Mouse (Mus musculus) liver, embryonic 14.5 days (tissue): ENCODE results near the gene Srpk1. TPM values are rescaled to one million over a fixed set of nuclear protein-coding genes. Genes with fewer than 3 reads are reported as not detected.

Source experiments
- ATAC-seq: fragments of 200-750 bp; cut with Nextera tagmentation; 2 replicates; pipeline ENCODE4 v1.8.0; 2017; ENCODE audit warnings: moderate number of reproducible peaks, mild to moderate bottlenecking, moderate library complexity; ENCODE audit not compliant: insufficient read depth
- DNase-seq, 3 experiments: peaks; one replicate each; pipeline ENCODE4 v3.0.0-alpha.2; 2012 to 2013; ENCODE audit warnings: low read depth in 3 of 3, low spot score in 3 of 3
- H3K27ac ChIP-seq: fragments of 300-500 bp; sonication (generic); 2 replicates; pipeline ENCODE4 v1.5.1; 2014; ENCODE audit warnings: moderate library complexity, mild to moderate bottlenecking, control low read depth, inconsistent platforms
- H3K27me3 ChIP-seq: fragments of 300-500 bp; sonication (generic); 2 replicates; pipeline ENCODE4 v1.6.1; 2014; ENCODE audit warnings: mild to moderate bottlenecking, low read length, moderate library complexity; ENCODE audit not compliant: control insufficient read depth, insufficient read depth
- H3K36me3 ChIP-seq: fragments of 300-500 bp; sonication (generic); replicated peaks from 2 replicates; pipeline ENCODE4 v1.6.1; 2014; ENCODE audit warnings: low read depth; ENCODE audit not compliant: control insufficient read depth, insufficient read depth
- H3K4me1 ChIP-seq, 2 experiments: fragments of 200-500 bp in 1 of 2; fragments of 300-500 bp in 1 of 2; sonication (generic) in 1 of 2; replicated peaks; 2 replicates each; pipeline ENCODE4 v1.6.1; 2012 to 2014; ENCODE audit warnings: antibody characterized with exemption in 1 of 2, inconsistent platforms in 1 of 2, low read length in 1 of 2; ENCODE audit not compliant: control insufficient read depth in 2 of 2, insufficient read depth in 2 of 2
- H3K4me2 ChIP-seq: fragments of 300-500 bp; sonication (generic); 2 replicates; pipeline ENCODE4 v1.6.1; 2014; ENCODE audit warnings: low read depth, mild to moderate bottlenecking, control low read depth, moderate library complexity
- H3K4me3 ChIP-seq, 2 experiments: fragments of 200-500 bp in 1 of 2; fragments of 300-500 bp in 1 of 2; sonication (generic) in 1 of 2; 2 replicates each; pipeline ENCODE4 v1.5.1; 2012 to 2014; ENCODE audit warnings: low read depth in 2 of 2, low read length in 2 of 2, mild to moderate bottlenecking in 2 of 2, control low read depth in 1 of 2, inconsistent platforms in 1 of 2, moderate library complexity in 1 of 2; ENCODE audit not compliant: insufficient read depth in 1 of 2
- H3K9ac ChIP-seq: fragments of 300-500 bp; sonication (generic); replicated peaks from 2 replicates; pipeline ENCODE4 v1.6.1; 2014; ENCODE audit warnings: mild to moderate bottlenecking, control low read depth, moderate library complexity
- H3K9me3 ChIP-seq: fragments of 300-500 bp; sonication (generic); 2 replicates; pipeline ENCODE4 v1.6.1; 2016; ENCODE audit warnings: low read length, mixed read lengths; ENCODE audit not compliant: control insufficient read depth
- CTCF ChIP-seq: IDR thresholded peaks from 2 replicates; pipeline ENCODE4 v1.5.1; 2016; ENCODE audit warnings: antibody characterized with exemption, low read depth, control low read depth
- EP300 ChIP-seq: IDR thresholded peaks from 2 replicates; pipeline ENCODE4 v1.6.1; 2016; ENCODE audit warnings: antibody characterized with exemption, low read depth
- WGBS: fragments of 180-500 bp; shearing (Covaris S2); extraction: QIAGEN DNeasy Blood & Tissue Kit; methylation state at CpG from one replicate; pipeline ENCODE4 v1.1.7; 2014; ENCODE audit not compliant: insufficient replicate concordance; 5-methylcytosine and 5-hydroxymethylcytosine counted together
- polyA plus RNA-seq, 2 experiments: library from polyadenylated mRNA; depleted of rRNA in 1 of 2; stranded (reverse) in 1 of 2; unstranded in 1 of 2; fragments of >200 nt; fragmentation: Nextera tagmentation in 1 of 2; extraction: Ambion mirVana in 1 of 2; gene quantifications; 2 replicates each; pipeline versions ENCODE4 v1.2.1 to v1.2.3; 2012 to 2014

The Srpk1 gene
- polyA plus RNA-seq (2012; rRNA removed): 11.5 and 12.9 TPM in 2 replicates
- polyA plus RNA-seq (2014; fragmentation: Nextera tagmentation; extraction: Ambion mirVana): 40.8 and 41.8 TPM in 2 replicates

DNA sequence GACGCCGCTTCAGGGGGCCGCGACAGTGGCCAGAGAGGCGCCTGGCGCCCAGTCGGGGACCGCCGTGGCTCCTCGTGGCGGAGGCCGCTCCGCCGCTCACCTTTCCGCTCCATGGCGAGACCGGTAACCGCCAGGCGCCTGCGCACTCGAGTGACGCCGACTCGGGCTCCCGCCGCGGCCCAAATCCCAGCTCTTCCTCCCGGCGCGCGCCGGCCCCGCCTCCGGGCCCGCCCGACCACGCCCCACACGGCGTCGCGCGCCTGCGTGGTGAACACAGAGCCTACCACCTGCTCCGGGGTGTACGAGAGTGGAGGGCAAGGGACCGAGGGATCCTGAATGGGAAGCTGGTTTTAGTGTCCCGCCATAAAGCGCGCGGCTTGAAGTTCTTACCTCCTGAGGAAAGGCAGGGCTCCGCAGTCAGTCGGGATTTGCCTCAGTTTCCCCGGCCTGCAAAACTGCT is at the start of gene Srpk1:
Srpk1 (minus strand) TSS at position 410 of the 460 bp plus-strand sequence.
- TF ChIP-seq EP300: no peak
- no peak for TF ChIP-seq CTCF
- whole genome bisulfite sequencing: under 1% methylated on average over 50 of the region's 53 CpGs
- H3K4me2 ChIP-seq: peak within 1 kb of the TSS; percentile 92

GRCm38 (mm10) chr17:28659564-28659963 is 37.1 kb upstream of the Srpk1 start:
- H3K9me3 ChIP-seq: no peaks in the 10 kb centered on the region
- H3K4me3 ChIP-seq: no peak overlapping the region
- H3K27me3 ChIP-seq: no peaks in the 10 kb centered on the region
- no peak overlapping the region for H3K27ac ChIP-seq
- no peak overlapping the region for H3K4me2 ChIP-seq
- no peaks in the 10 kb centered on the region for H3K36me3 ChIP-seq
- H3K9ac ChIP-seq: no peak overlapping the region
- WGBS: 51% methylated on average over 6 of the region's 6 CpGs
- TF ChIP-seq EP300 (no peak), CTCF (no peak)
- ATAC-seq: no peak
- 0 out of 4 replicates have a peak, but pooled peaks cover 0 to 2% of the 10 kb centered on the region in 2 experiments for H3K4me1 ChIP-seq
- no peak for DNase-seq

More for the DNA sequence above, at the start of gene Srpk1:
- H3K4me3 ChIP-seq: peak within 1 kb of the TSS; percentile 91 to 98
- H3K27me3 ChIP-seq: no peaks in the 10 kb centered on the region
- DNase-seq: peak; percentile 77 to 80 (median 77)
- H3K27ac ChIP-seq: peak within 1 kb of the TSS; percentile 52
- H3K9ac ChIP-seq: peak within 1 kb of the TSS; percentile 87
- H3K9me3 ChIP-seq: no peaks in the 10 kb centered on the region
- peak; percentile 90 for ATAC-seq
- no peaks in the 10 kb centered on the region for H3K36me3 ChIP-seq
- H3K4me1 ChIP-seq: peaks cover 9 to 25% of the 10 kb centered on the region in 2 experiments

DNA sequence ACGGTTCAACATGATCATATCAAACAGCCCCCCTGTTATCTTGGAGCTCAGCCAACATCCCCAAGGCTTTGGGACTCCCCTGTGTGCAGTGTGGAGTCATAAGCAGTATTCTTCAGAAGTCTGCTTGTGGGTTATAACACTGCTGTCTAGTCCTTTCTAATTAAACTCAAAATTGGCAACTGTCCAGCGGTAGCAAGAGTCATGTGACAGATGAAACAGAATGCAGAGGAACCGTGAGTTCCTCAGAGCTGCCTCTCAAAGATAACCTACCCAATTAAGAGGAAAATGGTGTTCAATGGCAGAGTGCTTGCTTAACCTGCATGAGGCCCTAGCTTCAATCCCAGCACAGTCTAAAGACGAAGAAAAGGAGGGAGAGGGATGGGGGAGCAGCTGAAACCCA is 35.4 kb upstream of the Srpk1 start:
- DNase-seq: no peak
- WGBS: 26% methylated on average over 4 of the region's 4 CpGs
- Histone ChIP-seq H3K36me3 (no peaks in the 10 kb centered on the region), H3K4me1 (no peaks in the 10 kb centered on the region), H3K4me3 (no peak overlapping the region), H3K9ac (no peak overlapping the region), H3K9me3 (no peaks in the 10 kb centered on the region), H3K4me2 (no peak overlapping the region), H3K27me3 (no peaks in the 10 kb centered on the region), H3K27ac (no peak overlapping the region)
- ATAC-seq: no peak
- TF ChIP-seq CTCF: no peak
- no peak for TF ChIP-seq EP300

GRCm38 (mm10) chr17:28650268-28650667 is 27.8 kb upstream of the Srpk1 start:
- H3K4me2 ChIP-seq: no peak overlapping the region
- TF ChIP-seq EP300 (no peak), CTCF (no peak)
- no peak overlapping the region for H3K27ac ChIP-seq
- H3K4me3 ChIP-seq: no peak overlapping the region
- H3K9ac ChIP-seq: no peak overlapping the region
- no peaks in the 10 kb centered on the region for H3K4me1 ChIP-seq
- H3K9me3 ChIP-seq: no peaks in the 10 kb centered on the region
- H3K36me3 ChIP-seq: no peaks in the 10 kb centered on the region
- ATAC-seq: no peak
- WGBS: 61% methylated on average over 3 of the region's 3 CpGs
- H3K27me3 ChIP-seq: no peaks in the 10 kb centered on the region
- no peak for DNase-seq

DNA sequence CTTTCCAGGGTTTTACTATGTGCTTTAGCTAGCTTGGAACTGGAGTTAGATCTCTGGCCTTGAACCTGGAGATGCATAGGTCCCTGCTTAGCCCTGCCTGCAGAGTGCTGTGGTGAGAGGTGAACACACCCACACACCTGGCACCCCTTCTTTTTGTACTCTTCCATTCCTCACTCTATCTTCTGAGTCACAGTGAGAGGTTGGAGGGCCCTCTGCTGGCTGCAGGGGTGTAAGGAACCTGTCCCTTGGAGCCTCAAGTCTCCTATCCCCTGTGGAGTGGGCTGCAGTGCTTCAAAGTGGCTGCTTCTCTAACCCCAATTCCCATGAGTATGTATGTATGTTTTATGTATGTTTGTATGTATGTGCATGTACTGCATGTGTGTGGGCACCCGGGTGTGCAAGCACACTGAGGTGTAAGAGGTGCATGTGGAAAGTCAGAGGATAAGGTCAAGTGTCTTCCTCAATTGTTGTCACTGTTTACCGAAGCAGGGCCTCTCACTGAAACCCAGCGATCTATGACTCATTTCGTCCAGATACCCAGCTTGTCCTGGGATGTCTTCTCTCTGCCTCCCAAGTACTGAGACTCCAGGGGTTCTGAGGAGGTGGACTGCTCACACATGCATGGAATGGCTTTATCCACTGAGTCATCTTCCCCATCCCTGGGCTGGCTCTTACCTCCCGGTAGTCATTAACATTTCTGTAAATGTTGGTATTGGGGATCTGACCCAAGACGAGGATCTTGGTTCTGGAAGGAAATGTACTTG is 26.3 kb upstream of the Srpk1 start:
- DNase-seq (no peak), ATAC-seq (no peak)
- 27% methylated on average over 6 of the region's 6 CpGs for WGBS
- Histone ChIP-seq H3K9me3 (no peaks in the 10 kb centered on the region), H3K9ac (no peak overlapping the region), H3K27ac (no peak overlapping the region), H3K4me1 (no peaks in the 10 kb centered on the region), H3K36me3 (no peaks in the 10 kb centered on the region), H3K4me3 (no peak overlapping the region), H3K4me2 (no peak overlapping the region), H3K27me3 (no peaks in the 10 kb centered on the region)
- TF ChIP-seq CTCF (peak; percentile 82), EP300 (no peak)
